Mouse (Mus musculus) forebrain, embryonic 14.5 days (tissue): ENCODE measurements at regions not wholly inside any gene's neighbourhood (a gene's known extent, or its start where the extent isn't known, plus 50 kb on each side); places are given as distances from the start of the nearest gene placed in this dataset.

Source experiments
- ATAC-seq: fragments of 200-750 bp; cut with Nextera tagmentation; 2 replicates; pipeline ENCODE4 v1.8.0; 2017; ENCODE audit warnings: mild to moderate bottlenecking, moderate library complexity
- DNase-seq: peaks from one replicate; pipeline ENCODE4 v3.0.0-alpha.2; 2015; ENCODE audit warnings: low spot score
- H3K27ac ChIP-seq: fragments of 300-500 bp; sonication (generic); 2 replicates; pipeline ENCODE4 v1.5.1; 2014; ENCODE audit warnings: low read depth, mild to moderate bottlenecking, control low read depth, low read length, moderate library complexity
- H3K27me3 ChIP-seq: fragments of 300-500 bp; sonication (generic); replicated peaks from 2 replicates; pipeline ENCODE4 v1.6.1; 2014; ENCODE audit warnings: low read length, control low read depth, mixed read lengths; ENCODE audit not compliant: control insufficient read depth, insufficient read depth
- H3K36me3 ChIP-seq: fragments of 300-500 bp; sonication (generic); 2 replicates; pipeline ENCODE4 v1.6.1; 2014; ENCODE audit warnings: low read length, control low read depth; ENCODE audit not compliant: control insufficient read depth, insufficient read depth
- H3K4me1 ChIP-seq: fragments of 300-500 bp; sonication (generic); 2 replicates; pipeline ENCODE4 v1.6.1; 2014; ENCODE audit warnings: antibody characterized with exemption, low read length, control low read depth; ENCODE audit not compliant: control insufficient read depth, insufficient read depth
- H3K4me2 ChIP-seq: fragments of 300-500 bp; sonication (generic); 2 replicates; pipeline ENCODE4 v1.6.1; 2014; ENCODE audit warnings: mild to moderate bottlenecking, control low read depth, low read length
- H3K4me3 ChIP-seq: fragments of 300-500 bp; sonication (generic); 2 replicates; pipeline ENCODE4 v1.5.1; 2014; ENCODE audit warnings: low read depth, low read length, control low read depth
- H3K9ac ChIP-seq: fragments of 300-500 bp; sonication (generic); 2 replicates; pipeline ENCODE4 v1.6.1; 2014; ENCODE audit warnings: mild to moderate bottlenecking, low read length, control low read depth, moderate library complexity
- H3K9me3 ChIP-seq: fragments of 300-500 bp; sonication (generic); replicated peaks from 2 replicates; pipeline ENCODE4 v1.6.1; 2016; ENCODE audit warnings: low read length, control low read depth, mixed read lengths; ENCODE audit not compliant: control insufficient read depth
- WGBS: fragments of 180-500 bp; shearing (Covaris S2); extraction: QIAGEN DNeasy Blood & Tissue Kit; methylation state at CpG from one replicate; pipeline ENCODE4 v1.1.7; 2014; 5-methylcytosine and 5-hydroxymethylcytosine counted together

- ATAC-seq (no peak), DNase-seq (no peak)
- Histone ChIP-seq H3K27ac (no peak overlapping the region), H3K36me3 (no peaks in the 10 kb centered on the region), H3K4me2 (no peak overlapping the region), H3K9me3 (no peaks in the 10 kb centered on the region), H3K27me3 (no peaks in the 10 kb centered on the region), H3K4me1 (no peaks in the 10 kb centered on the region), H3K9ac (no peak overlapping the region), H3K4me3 (no peak overlapping the region)
- WGBS, result 82% methylated on average over 5 of the region's 5 CpGs
These were observed 465.6 kb upstream of the N6amt1 start for GRCm38 (mm10) chr16:86888421-86888820.

- WGBS, result 88% methylated on average over 4 of the region's 4 CpGs
- Histone ChIP-seq H3K4me2 (no peak overlapping the region), H3K4me1 (no peaks in the 10 kb centered on the region), H3K9ac (no peak overlapping the region), H3K27me3 (no peaks in the 10 kb centered on the region), H3K4me3 (no peak overlapping the region), H3K27ac (no peak overlapping the region), H3K9me3 (no peaks in the 10 kb centered on the region), H3K36me3 (no peaks in the 10 kb centered on the region)
- no peak for ATAC-seq
- DNase-seq, result no peak
These were observed 466.4 kb upstream of the N6amt1 start for GRCm38 (mm10) chr16:86887605-86888004.

- Histone ChIP-seq H3K36me3 (no peaks in the 10 kb centered on the region), H3K4me3 (no peak overlapping the region), H3K4me2 (no peak overlapping the region), H3K4me1 (no peaks in the 10 kb centered on the region), H3K9me3 (no peaks in the 10 kb centered on the region), H3K27me3 (no peaks in the 10 kb centered on the region), H3K27ac (no peak overlapping the region), H3K9ac (no peak overlapping the region)
- DNase-seq (no peak), ATAC-seq (no peak)
- 85% methylated on average over 7 of the region's 7 CpGs for WGBS
These were observed 470.1 kb upstream of the N6amt1 start for GRCm38 (mm10) chr16:86883862-86884261.

- H3K4me1 ChIP-seq, result no peaks in the 10 kb centered on the region
- H3K4me2 ChIP-seq, result no peak overlapping the region
- H3K9ac ChIP-seq, result no peak overlapping the region
- WGBS, result 39% methylated on average over 6 of the region's 6 CpGs
- no peak overlapping the region for H3K4me3 ChIP-seq
- ATAC-seq (peak; percentile 71), DNase-seq (peak; percentile 85)
- no peak overlapping the region for H3K27ac ChIP-seq
- no peaks in the 10 kb centered on the region for H3K36me3 ChIP-seq
- H3K27me3 ChIP-seq, result no peaks in the 10 kb centered on the region
- H3K9me3 ChIP-seq, result no peaks in the 10 kb centered on the region
These were observed 471.5 kb upstream of the N6amt1 start for GRCm38 (mm10) chr16:86882529-86882928.

- Histone ChIP-seq H3K9me3 (no peaks in the 10 kb centered on the region), H3K4me3 (no peak overlapping the region), H3K9ac (no peak overlapping the region), H3K27ac (no peak overlapping the region), H3K27me3 (no peaks in the 10 kb centered on the region), H3K4me2 (no peak overlapping the region), H3K36me3 (no peaks in the 10 kb centered on the region), H3K4me1 (no peaks in the 10 kb centered on the region)
- ATAC-seq (no peak), DNase-seq (no peak)
- 92% methylated on average over 5 of the region's 5 CpGs for WGBS
These were observed 472.4 kb upstream of the N6amt1 start for GRCm38 (mm10) chr16:86881583-86881982.

GRCm38 (mm10) chr16:86860828-86861227 is 493.2 kb upstream of the N6amt1 start:
- H3K27ac ChIP-seq, result no peak overlapping the region
- DNase-seq (peak; percentile 13), ATAC-seq (0 out of 2 replicates have a peak, but pooled peaks have one; percentile 37)
- no peak overlapping the region for H3K9ac ChIP-seq
- no peaks in the 10 kb centered on the region for H3K27me3 ChIP-seq
- H3K4me1 ChIP-seq, result no peaks in the 10 kb centered on the region
- no peak overlapping the region for H3K4me3 ChIP-seq
- 87% methylated on average over 2 of the region's 2 CpGs for WGBS
- no peaks in the 10 kb centered on the region for H3K9me3 ChIP-seq
- no peak overlapping the region for H3K4me2 ChIP-seq
- H3K36me3 ChIP-seq, result no peaks in the 10 kb centered on the region

- Histone ChIP-seq H3K9me3 (no peaks in the 10 kb centered on the region), H3K9ac (no peak overlapping the region), H3K4me1 (no peaks in the 10 kb centered on the region), H3K4me2 (no peak overlapping the region), H3K27ac (no peak overlapping the region), H3K4me3 (no peak overlapping the region), H3K36me3 (no peaks in the 10 kb centered on the region), H3K27me3 (no peaks in the 10 kb centered on the region)
- no peak for ATAC-seq
- 70% methylated on average over 2 of the region's 2 CpGs for WGBS
- DNase-seq, result no peak
These were observed 498.1 kb upstream of the N6amt1 start for GRCm38 (mm10) chr16:86855891-86856290.

- WGBS, result 81% methylated on average over 4 of the region's 4 CpGs
- ATAC-seq (no peak), DNase-seq (no peak)
- Histone ChIP-seq H3K4me1 (no peaks in the 10 kb centered on the region), H3K36me3 (no peaks in the 10 kb centered on the region), H3K9me3 (no peaks in the 10 kb centered on the region), H3K4me2 (no peak overlapping the region), H3K27ac (no peak overlapping the region), H3K27me3 (no peaks in the 10 kb centered on the region), H3K4me3 (no peak overlapping the region), H3K9ac (no peak overlapping the region)
These were observed 498.7 kb upstream of the N6amt1 start for GRCm38 (mm10) chr16:86855312-86855711.

GRCm38 (mm10) chr16:86853398-86853797 is 500.6 kb upstream of the N6amt1 start:
- ATAC-seq, result no peak
- no peak for DNase-seq
- WGBS, result 63% methylated on average over 1 of the region's 1 CpGs
- Histone ChIP-seq H3K27me3 (no peaks in the 10 kb centered on the region), H3K9ac (no peak overlapping the region), H3K4me1 (no peaks in the 10 kb centered on the region), H3K4me3 (no peak overlapping the region), H3K4me2 (no peak overlapping the region), H3K9me3 (no peaks in the 10 kb centered on the region), H3K27ac (no peak overlapping the region), H3K36me3 (no peaks in the 10 kb centered on the region)
